Mouse (Mus musculus): ENCODE measurements around the gene Nek1. TPM values are rescaled to one million over a fixed set of nuclear protein-coding genes. Genes with fewer than 3 reads are reported as not detected.

The Nek1 gene
- polyA plus RNA-seq, 1 experiment from 2014 or later: 14.3 TPM

DNA sequence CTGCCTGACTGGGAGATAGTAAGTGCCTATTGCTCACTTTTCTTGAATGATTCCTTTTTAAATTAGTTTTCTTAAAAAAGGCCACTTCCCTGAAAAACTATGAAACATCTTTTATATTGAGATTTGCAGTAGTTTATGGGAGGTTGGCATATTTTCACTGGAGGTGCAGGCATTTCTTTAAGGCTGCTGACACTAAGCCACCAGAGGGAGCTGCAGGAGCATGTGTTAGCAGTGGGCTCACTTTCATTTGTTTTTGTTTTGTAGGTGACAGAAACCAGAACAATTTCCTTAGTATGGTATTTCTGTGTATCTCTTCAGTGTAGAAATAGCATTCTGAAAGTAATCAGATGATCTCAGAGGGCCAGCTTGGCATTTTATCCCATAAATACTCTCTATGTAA lies 49.0 kb downstream of the Nek1 start:
- DNase-seq (ENCODE audit: low spot score): peak; percentile 74
- Histone ChIP-seq H3K36me3 (ENCODE audit: insufficient read depth, low read length) (0 out of 2 replicates have a peak, but pooled peaks cover 4% of the 10 kb centered on the region), H3K4me3 (replicated peaks; ENCODE audit: low read depth, low read length) (no peak overlapping the region), H3K9ac (ENCODE audit: low read depth, low read length) (no peak overlapping the region), H3K4me1 (replicated peaks; ENCODE audit: insufficient read depth, low read length) (no peaks in the 10 kb centered on the region), H3K9me3 (replicated peaks; ENCODE audit: low read length) (no peaks in the 10 kb centered on the region), H3K27me3 (ENCODE audit: insufficient read depth, low read length) (no peaks in the 10 kb centered on the region), H3K27ac (no peak overlapping the region), H3K4me2 (ENCODE audit: low read length) (no peak overlapping the region)
- TF ChIP-seq CTCF (IDR thresholded peaks at IDR 0.05; ENCODE audit: low read depth): peak; percentile 83
- ATAC-seq (replicated peaks; ENCODE audit: low FRiP score, low read depth): no peak

DNA sequence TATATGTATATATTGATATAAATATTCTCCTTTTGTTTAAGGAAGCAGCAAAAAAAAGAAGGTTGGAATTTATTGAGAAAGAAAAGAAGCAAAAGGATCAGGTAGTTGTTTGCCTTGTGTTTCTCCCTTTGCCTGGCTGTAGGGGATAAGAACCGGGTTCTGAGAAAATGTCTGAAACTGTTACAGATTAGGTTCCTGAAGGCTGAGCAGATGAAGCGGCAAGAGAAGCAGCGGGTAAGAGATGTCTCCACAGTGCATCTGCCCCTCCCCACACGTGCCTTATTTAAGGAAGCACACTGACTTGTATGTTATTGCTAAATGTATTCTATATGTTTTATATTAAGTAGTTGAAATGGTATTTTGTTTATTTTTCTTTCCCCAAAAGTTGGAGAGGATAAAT lies 50.9 kb downstream of the Nek1 start:
- DNase-seq (ENCODE audit: low spot score): no peak
- Histone ChIP-seq H3K27ac (no peak overlapping the region), H3K4me2 (ENCODE audit: low read length) (no peak overlapping the region), H3K36me3 (ENCODE audit: insufficient read depth, low read length) (no peaks in the 10 kb centered on the region), H3K4me1 (replicated peaks; ENCODE audit: insufficient read depth, low read length) (no peaks in the 10 kb centered on the region), H3K4me3 (replicated peaks; ENCODE audit: low read depth, low read length) (no peak overlapping the region), H3K9me3 (replicated peaks; ENCODE audit: low read length) (no peaks in the 10 kb centered on the region), H3K27me3 (ENCODE audit: insufficient read depth, low read length) (no peaks in the 10 kb centered on the region), H3K9ac (ENCODE audit: low read depth, low read length) (no peak overlapping the region)
- WGBS: 86% methylated on average over 4 of the region's 4 CpGs
- no peak for ATAC-seq (replicated peaks; ENCODE audit: low FRiP score, low read depth)
- TF ChIP-seq CTCF (IDR thresholded peaks at IDR 0.05; ENCODE audit: low read depth): no peak

DNA sequence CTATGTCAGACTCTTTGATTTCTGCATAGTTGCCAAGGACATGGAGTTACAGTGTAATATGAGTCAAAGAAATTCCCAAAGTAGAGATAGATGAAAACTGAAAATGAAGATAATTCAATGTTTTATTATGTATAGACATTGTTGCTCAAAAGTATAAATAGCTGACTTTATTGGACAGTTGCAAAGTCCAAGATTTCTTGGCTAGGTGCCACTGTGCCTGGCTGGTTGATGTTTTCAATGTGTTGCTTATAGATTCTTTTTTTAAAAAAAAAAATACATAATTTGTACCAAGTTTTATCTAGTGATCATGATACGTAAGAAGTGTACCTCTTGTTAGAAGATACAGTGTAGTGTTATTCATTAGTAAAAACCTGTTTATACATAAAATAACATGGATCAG lies 53.8 kb downstream of the Nek1 start:
- no peaks in the 10 kb centered on the region for H3K27me3 ChIP-seq (ENCODE audit: insufficient read depth, low read length)
- 0 out of 2 replicates have a peak, but pooled peaks cover 5% of the 10 kb centered on the region for H3K36me3 ChIP-seq (ENCODE audit: insufficient read depth, low read length)
- WGBS: 90% methylated on average over 1 of the region's 1 CpGs
- H3K27ac ChIP-seq: no peak overlapping the region
- no peaks in the 10 kb centered on the region for H3K4me1 ChIP-seq (replicated peaks; ENCODE audit: insufficient read depth, low read length)
- ATAC-seq (replicated peaks; ENCODE audit: low FRiP score, low read depth): no peak
- no peak for DNase-seq (ENCODE audit: low spot score)
- TF ChIP-seq CTCF (IDR thresholded peaks at IDR 0.05; ENCODE audit: low read depth): no peak
- H3K9ac ChIP-seq (ENCODE audit: low read depth, low read length): no peak overlapping the region
- H3K9me3 ChIP-seq (replicated peaks; ENCODE audit: low read length): no peaks in the 10 kb centered on the region
- H3K4me3 ChIP-seq (replicated peaks; ENCODE audit: low read depth, low read length): no peak overlapping the region
- H3K4me2 ChIP-seq (ENCODE audit: low read length): no peak overlapping the region

DNA sequence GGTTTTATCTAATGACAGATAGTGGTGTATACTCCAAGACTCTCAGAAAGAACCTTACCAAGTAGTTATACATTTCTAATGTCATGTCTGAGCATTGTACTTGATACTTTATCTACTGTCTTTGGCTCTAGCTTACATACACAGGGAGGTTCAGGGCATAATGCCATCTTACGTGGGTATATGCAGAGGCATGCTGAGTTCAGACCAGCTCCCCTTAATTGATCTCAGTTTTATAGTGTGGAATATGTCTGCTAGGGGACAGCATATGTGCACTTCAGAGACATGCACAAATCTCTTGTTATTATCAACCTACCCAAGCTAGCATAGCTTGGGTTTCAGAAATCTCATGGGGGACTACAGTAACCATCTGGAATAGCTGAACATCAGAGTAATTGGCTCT lies 60.0 kb downstream of the Nek1 start:
- no peaks in the 10 kb centered on the region for H3K9me3 ChIP-seq (replicated peaks; ENCODE audit: low read length)
- TF ChIP-seq CTCF (IDR thresholded peaks at IDR 0.05; ENCODE audit: low read depth): no peak
- 93% methylated on average over 1 of the region's 1 CpGs for WGBS
- H3K4me1 ChIP-seq (replicated peaks; ENCODE audit: insufficient read depth, low read length): no peaks in the 10 kb centered on the region
- 0 out of 2 replicates have a peak, but pooled peaks cover 5% of the 10 kb centered on the region for H3K36me3 ChIP-seq (ENCODE audit: insufficient read depth, low read length)
- ATAC-seq (replicated peaks; ENCODE audit: low FRiP score, low read depth) (no peak), DNase-seq (ENCODE audit: low spot score) (no peak)
- H3K27ac ChIP-seq: no peak overlapping the region
- H3K27me3 ChIP-seq (ENCODE audit: insufficient read depth, low read length): no peaks in the 10 kb centered on the region
- no peak overlapping the region for H3K4me2 ChIP-seq (ENCODE audit: low read length)
- H3K9ac ChIP-seq (ENCODE audit: low read depth, low read length): no peak overlapping the region
- no peak overlapping the region for H3K4me3 ChIP-seq (replicated peaks; ENCODE audit: low read depth, low read length)

DNA sequence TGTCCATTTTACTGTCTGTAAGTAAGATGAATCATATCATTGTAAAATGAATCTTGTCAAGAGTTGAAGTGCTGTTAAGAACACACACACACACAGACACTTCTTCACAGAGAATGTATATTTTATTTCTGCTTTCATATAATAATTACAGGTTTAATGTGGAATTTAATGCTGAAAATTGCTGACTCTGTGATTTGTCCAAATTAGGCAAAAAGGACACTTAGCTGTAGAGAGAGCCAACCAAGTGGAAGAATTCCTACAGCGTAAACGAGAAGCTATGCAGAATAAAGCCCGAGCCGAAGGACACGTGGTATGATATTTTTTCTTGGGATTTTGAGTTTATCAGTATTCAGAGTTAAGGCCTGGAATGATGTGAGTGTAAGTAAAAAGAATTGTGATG lies 61.3 kb downstream of the Nek1 start:
- 89% methylated on average over 5 of the region's 5 CpGs for WGBS
- Histone ChIP-seq H3K36me3 (ENCODE audit: insufficient read depth, low read length) (0 out of 2 replicates have a peak, but pooled peaks cover 5% of the 10 kb centered on the region), H3K4me3 (replicated peaks; ENCODE audit: low read depth, low read length) (no peak overlapping the region), H3K9me3 (replicated peaks; ENCODE audit: low read length) (no peaks in the 10 kb centered on the region), H3K4me2 (ENCODE audit: low read length) (no peak overlapping the region), H3K27me3 (ENCODE audit: insufficient read depth, low read length) (no peaks in the 10 kb centered on the region), H3K9ac (ENCODE audit: low read depth, low read length) (no peak overlapping the region), H3K4me1 (replicated peaks; ENCODE audit: insufficient read depth, low read length) (no peaks in the 10 kb centered on the region), H3K27ac (no peak overlapping the region)
- TF ChIP-seq CTCF (IDR thresholded peaks at IDR 0.05; ENCODE audit: low read depth): no peak
- ATAC-seq (replicated peaks; ENCODE audit: low FRiP score, low read depth): no peak
- DNase-seq (ENCODE audit: low spot score): no peak

DNA sequence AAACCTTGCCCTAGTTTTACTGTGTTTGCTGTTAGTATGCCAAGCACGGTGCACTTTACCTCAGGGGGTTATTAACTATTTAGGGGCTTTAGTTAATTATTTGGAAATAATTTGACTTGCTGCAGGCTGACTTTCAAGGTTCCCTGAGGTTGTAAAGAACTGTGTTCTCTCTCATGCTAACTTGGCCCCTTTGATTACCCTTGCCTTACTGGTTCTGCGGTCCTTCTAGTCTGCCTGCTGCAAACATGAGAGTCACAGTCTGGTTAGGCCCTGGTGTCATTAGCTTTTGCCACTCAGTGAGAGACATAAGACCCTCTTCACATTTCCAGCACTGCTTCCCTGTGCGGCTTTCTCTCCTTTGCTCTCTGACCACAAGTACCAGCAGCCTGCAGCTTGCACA lies 64.0 kb downstream of the Nek1 start:
- Histone ChIP-seq H3K4me3 (replicated peaks; ENCODE audit: low read depth, low read length) (no peak overlapping the region), H3K36me3 (ENCODE audit: insufficient read depth, low read length) (no peaks in the 10 kb centered on the region), H3K9me3 (replicated peaks; ENCODE audit: low read length) (no peaks in the 10 kb centered on the region), H3K9ac (ENCODE audit: low read depth, low read length) (no peak overlapping the region), H3K4me2 (ENCODE audit: low read length) (no peak overlapping the region), H3K27me3 (ENCODE audit: insufficient read depth, low read length) (no peaks in the 10 kb centered on the region), H3K4me1 (replicated peaks; ENCODE audit: insufficient read depth, low read length) (no peaks in the 10 kb centered on the region), H3K27ac (no peak overlapping the region)
- ATAC-seq (replicated peaks; ENCODE audit: low FRiP score, low read depth) (no peak), DNase-seq (ENCODE audit: low spot score) (no peak)
- no peak for TF ChIP-seq CTCF (IDR thresholded peaks at IDR 0.05; ENCODE audit: low read depth)
- 52% methylated on average over 3 of the region's 3 CpGs for WGBS

DNA sequence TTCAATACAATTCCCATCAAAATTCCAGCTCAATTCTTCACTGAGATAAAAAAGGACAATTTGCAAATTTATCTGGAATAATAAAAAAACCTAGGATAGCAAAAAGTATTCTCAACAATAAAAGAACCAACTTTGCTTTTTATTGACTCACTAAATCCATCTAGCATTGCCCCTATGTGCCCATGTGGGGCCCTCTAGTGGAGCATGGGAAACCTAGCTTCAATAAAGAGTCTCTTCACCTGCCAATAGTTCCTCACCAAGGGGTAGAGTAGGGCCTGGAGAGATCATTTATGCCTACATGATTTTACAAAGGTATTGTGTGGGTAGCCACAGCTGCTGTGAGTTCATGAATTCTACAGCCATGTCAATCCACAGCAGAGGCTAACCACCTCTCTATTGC lies 66.1 kb downstream of the Nek1 start:
- no peaks in the 10 kb centered on the region for H3K9me3 ChIP-seq (replicated peaks; ENCODE audit: low read length)
- no peak overlapping the region for H3K9ac ChIP-seq (ENCODE audit: low read depth, low read length)
- H3K27ac ChIP-seq: no peak overlapping the region
- ATAC-seq (replicated peaks; ENCODE audit: low FRiP score, low read depth) (no peak), DNase-seq (ENCODE audit: low spot score) (peak; percentile 5)
- H3K27me3 ChIP-seq (ENCODE audit: insufficient read depth, low read length): no peaks in the 10 kb centered on the region
- peak; percentile 59 for TF ChIP-seq CTCF (IDR thresholded peaks at IDR 0.05; ENCODE audit: low read depth)
- H3K36me3 ChIP-seq (ENCODE audit: insufficient read depth, low read length): no peaks in the 10 kb centered on the region
- no peak overlapping the region for H3K4me3 ChIP-seq (replicated peaks; ENCODE audit: low read depth, low read length)
- no peak overlapping the region for H3K4me2 ChIP-seq (ENCODE audit: low read length)
- no peaks in the 10 kb centered on the region for H3K4me1 ChIP-seq (replicated peaks; ENCODE audit: insufficient read depth, low read length)

All from kidney, postnatal 0 days (tissue).